Mouse (Mus musculus): Measurements from ENCODE around the gene Gdf10.

- no peak for TF ChIP-seq CTCF (IDR thresholded peaks at IDR 0.05; ENCODE audit: low read depth)
- no peak for TF ChIP-seq EP300 (IDR thresholded peaks at IDR 0.05; ENCODE audit: low read depth)
Measured at GRCm38 (mm10) chr14:33896628-33897300, 26.6 kb upstream of the Gdf10 start.

All from liver, embryonic 14.5 days (tissue).